Mouse (Mus musculus): ENCODE data around the gene Upf3b.
"Not testable (repeated sequence)": the region's sequence is repeated elsewhere in the genome, so short reads cannot be mapped to it uniquely, and the experiment has no call there.

Upf3b gene

DNA sequence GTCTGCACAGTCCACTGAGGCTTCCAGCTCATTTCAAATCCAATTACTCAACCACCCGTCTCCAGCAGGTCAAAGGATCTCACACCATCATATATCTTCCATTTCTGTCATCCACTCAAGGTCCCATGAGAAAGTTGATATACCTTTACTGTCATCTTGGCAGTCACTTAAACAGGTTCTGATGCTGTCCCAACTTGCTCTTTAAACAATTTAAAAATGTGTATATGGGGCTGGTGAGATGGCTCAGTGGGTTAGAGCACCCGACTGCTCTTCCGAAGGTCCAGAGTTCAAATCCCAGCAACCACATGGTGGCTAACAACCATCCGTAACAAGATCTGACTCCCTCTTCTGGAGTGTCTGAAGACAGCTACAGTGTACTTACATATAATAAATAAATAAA is 29.8 kb downstream of the Upf3b start:
- not testable (repeated sequence) for DNase-seq (ENCODE audit: low spot score in 2 of 2)

DNA sequence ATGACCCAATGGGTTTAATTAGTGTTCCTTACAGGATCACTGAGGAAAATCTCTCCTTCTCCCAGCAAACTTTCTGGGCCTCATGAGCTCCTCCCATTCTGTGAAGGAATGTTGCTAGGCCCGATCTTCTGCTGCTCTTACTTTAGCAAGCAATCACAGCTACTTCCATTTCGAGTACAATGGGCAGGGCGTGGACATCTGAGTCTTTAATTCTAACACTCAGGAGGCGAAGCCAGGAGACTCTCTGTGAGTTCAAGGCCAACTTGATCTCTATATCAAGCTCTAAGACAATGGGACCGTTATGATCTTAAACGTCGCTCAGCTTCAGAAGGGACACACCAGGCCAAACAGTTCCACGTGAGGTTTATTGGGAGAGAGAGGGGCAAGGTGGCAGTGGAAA is 33.5 kb downstream of the Upf3b start:
- DNase-seq (ENCODE audit: low spot score in 2 of 2) = no peak

DNA sequence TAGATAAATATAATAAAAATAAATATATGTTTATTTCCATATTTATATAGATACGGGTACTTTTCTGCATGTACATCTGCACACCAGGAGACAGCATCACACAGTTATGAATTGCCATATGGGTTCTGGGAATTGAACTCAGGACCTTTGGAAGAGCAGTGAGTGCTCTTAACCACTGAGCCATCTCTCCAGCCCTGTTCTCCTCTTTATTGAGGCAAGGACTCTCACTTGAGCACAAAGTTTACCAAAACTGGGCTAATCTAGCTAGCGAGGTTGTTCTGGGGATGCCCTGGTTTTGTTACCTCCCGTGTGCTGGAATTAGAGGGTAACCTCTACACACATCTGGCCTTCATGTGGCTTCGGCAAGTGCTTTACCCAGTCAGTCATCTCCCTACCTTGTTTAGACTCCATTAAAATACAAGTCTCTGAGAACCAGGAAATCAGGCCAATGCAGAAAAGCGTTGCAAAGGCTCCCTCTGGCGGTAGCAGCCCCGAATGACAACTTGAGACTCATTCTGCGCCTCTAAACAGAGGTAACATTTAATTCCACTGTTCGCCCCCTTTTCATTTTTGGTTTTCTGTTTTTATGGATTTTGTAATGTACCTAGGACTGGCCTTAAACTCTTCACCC is 35.7 kb downstream of the Upf3b start:
- peak; percentile 66 to 71 for DNase-seq (ENCODE audit: low spot score in 2 of 2)

DNA sequence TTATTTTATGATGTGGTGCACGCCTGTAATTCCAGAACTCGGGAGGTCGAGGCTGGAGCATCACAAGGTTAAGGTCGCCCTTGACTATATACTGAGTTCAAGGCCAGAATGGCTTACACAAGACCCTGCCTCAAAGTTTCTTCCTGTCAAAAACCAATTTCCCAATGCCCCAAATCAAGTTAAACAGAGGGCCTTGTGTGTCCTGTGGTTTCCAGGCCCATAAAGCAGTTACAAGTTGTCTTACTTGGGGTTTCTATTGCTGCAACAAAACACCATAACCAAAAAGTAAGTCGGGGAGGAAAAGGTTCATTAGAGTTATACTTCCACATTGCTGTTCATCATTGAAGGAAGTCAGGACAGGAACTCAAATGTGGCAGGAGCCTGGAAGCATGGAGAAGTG is 41.4 kb downstream of the Upf3b start:
- no peak for DNase-seq (ENCODE audit: low spot score in 2 of 2)

DNA sequence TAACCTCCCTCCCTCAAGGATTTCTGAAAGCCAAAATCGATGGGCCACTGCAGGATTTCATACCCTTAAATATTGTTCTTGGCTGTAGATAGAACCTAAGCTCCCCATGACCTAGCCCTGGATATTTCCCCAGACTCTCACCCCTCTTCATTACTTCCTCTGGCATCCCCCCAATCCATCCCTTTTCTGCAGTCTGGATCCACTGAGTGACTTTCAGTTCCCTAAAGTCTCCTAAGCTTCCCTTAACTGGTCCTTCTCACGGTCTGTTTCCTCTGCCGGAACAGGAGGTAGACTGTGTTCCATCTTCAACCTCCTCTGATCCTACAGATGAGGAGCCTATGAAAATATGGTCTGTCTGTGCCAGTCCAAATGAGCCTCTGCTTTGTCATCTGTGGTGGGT is 42.8 kb downstream of the Upf3b start:
- no peak for DNase-seq (ENCODE audit: low spot score in 2 of 2)

DNA sequence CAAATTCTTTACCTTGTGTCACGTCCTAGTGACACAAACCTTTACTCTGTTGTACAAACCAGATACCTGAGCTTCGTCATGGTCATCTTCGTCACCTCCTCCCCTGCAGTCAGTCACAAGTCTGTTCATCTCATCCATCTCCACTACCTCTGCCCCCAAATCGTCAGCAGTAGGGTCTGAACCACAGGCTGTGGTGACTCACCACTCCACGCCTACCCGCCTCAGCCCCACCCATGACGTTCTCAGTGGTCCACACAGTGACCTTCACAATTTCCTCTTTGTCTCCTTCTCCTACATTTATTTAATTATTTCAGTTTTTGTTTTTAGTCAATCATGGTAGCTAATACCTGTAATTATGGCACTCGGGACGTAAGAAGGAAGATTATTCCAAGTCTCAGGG is 46.2 kb downstream of the Upf3b start:
- DNase-seq (ENCODE audit: low spot score in 2 of 2) = no peak

DNA sequence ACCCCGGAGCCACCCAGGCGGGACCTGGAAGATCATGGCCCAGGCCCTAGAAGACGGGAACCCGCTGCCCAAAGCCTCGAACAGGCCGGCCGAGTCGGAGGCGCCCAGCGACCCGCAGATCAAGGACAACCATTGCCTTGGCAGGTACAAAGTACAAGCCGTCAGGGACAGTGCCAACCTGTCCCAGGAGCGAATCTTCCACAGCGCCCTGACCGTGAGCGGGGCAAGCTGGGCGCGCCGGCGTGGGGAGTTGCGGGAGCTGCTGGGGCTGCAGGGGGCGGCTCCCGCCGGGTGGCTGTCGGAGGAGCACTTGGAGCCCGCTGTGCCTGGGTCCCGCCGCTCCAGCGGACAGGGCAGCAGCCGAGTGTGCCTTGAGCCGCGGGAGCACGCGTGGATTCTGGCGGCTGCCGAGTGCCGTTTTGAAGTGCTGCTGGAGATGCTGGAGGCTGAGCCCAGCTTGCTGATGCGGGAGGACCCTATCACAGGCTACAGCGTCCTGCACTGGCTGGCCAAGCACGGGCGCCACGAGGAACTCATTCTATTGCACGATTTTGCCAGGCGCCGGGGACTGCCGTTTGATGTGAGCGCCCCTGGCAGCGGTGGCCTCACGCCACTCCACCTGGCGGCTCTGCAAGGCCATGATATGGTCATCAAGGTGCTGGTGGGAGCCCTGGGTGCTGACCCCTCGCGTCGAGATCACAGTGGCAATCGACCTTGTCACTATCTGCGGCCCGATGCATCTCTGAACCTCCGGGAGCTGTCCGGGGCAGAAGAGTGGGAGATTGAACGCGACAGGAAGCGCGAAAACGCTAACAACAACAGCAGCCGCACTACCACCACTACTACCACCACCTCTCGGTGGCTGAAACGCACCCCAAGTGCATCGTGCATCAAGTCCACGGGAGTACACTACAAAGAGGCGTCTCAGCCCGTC is 61.0 kb downstream of the Upf3b start:
- no peak for DNase-seq (ENCODE audit: low spot score in 2 of 2)

DNA sequence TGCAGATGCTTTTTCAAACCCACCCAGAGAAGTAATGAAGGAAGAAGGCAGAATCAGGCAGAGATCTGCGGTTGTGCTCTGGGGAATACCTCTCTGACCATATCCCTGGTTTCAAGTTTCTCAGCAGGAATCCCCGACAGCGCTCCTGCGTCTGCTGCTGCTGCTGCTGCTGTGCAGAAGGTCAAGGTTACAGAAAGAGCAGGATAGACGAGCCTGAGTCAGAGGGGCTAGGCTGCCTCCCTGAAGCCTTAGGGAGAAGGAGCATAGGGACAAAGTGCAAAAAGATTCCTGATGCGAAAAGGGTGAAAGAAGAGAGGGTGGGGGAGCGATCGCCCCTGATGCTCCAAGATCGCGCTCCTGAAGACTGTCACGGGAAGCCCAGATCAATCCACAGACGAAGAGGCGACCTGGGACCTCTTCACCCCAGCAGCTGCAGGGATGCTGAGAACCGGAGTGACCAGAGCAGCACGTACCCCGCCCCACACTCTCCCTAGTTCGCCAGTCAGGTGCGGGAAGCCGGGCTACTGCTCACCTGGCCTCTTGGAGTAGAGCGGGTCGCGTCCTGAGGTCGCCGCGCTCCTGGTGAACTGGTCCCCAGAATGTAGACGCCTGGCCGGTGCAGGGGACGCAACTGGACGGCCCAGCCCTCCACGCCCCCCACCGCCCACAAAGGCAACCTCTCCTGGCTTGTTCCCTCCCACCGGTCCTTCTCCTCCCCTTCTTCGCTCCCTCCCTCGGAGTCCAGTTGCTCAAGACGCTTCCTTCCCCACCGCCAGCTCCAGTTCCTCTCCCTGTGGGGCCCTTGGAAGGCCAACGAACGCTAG is 61.8 kb downstream of the Upf3b start, which contains the start of gene Sowahd:
Gene Sowahd (plus strand): TSS at position 780 of the 824 bp plus-strand sequence.
- DNase-seq (ENCODE audit: low spot score in 2 of 2) = no peak

DNA sequence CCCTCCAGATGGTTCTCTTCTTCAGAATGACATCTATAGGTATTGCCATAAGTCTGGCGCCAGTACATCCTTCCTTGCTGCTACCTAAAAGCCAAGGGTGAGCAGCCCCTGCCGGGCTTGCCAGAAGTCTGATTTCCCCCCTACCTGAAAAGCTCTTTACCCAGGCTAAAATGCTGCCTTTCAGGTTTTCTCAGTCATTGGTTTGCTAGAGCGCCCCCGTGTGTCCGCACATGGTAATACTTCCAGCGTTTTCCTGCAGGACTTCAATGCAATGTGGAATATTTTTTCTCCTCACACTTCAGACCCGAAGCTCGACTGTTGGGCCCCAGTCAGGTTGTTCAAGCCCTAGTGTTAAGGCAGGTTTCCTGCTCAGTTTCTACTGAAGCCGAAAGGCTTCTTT is 67.4 kb downstream of the Upf3b start:
- peak; percentile 73 to 76 for DNase-seq (ENCODE audit: low spot score in 2 of 2)
